Mouse (Mus musculus): ENCODE measurements around the gene Hbq1b. TPM values are rescaled to one million over a fixed set of nuclear protein-coding genes. Genes with fewer than 3 reads are reported as not detected.
A peak's percentile ranks its signal among the peaks of the same experiment; 100 is the strongest.

Hbq1b gene
- polyA plus RNA-seq, 1 experiment from 2014 or later = 1.1 TPM

- 74% methylated on average over 3 of the region's 3 CpGs for WGBS
- peak; percentile 31; the same call in 1 of the 2 replicates for ATAC-seq (ENCODE audit: low FRiP score, low TSS enrichment)
- no peak overlapping the region for H3K4me3 ChIP-seq (ENCODE audit: low read length)
- no peak overlapping the region for H3K4me2 ChIP-seq (replicated peaks; ENCODE audit: low read depth, low read length)
- H3K4me1 ChIP-seq (ENCODE audit: insufficient read depth, low read length) = peaks cover 11% of the 10 kb centered on the region
- no peaks in the 10 kb centered on the region for H3K9me3 ChIP-seq (ENCODE audit: low read length)
- no peak overlapping the region for H3K27ac ChIP-seq (ENCODE audit: low read length)
- no peaks in the 10 kb centered on the region for H3K36me3 ChIP-seq (ENCODE audit: insufficient read depth, low read length)
- H3K27me3 ChIP-seq (ENCODE audit: insufficient read depth, low read length) = no peaks in the 10 kb centered on the region
- no peak overlapping the region for H3K9ac ChIP-seq (replicated peaks; ENCODE audit: low read length)
Observed at GRCm38 (mm10) chr11:32309928-32310327, 23.2 kb downstream of the Hbq1b start.

GRCm38 (mm10) chr11:32316009-32316408 is 29.2 kb downstream of the Hbq1b start:
- Histone ChIP-seq H3K27ac (ENCODE audit: low read length) (no peak overlapping the region), H3K9ac (replicated peaks; ENCODE audit: low read length) (no peak overlapping the region), H3K36me3 (ENCODE audit: insufficient read depth, low read length) (no peaks in the 10 kb centered on the region), H3K4me2 (replicated peaks; ENCODE audit: low read depth, low read length) (no peak overlapping the region), H3K4me1 (ENCODE audit: insufficient read depth, low read length) (no peaks in the 10 kb centered on the region), H3K9me3 (ENCODE audit: low read length) (no peaks in the 10 kb centered on the region), H3K4me3 (ENCODE audit: low read length) (no peak overlapping the region), H3K27me3 (ENCODE audit: insufficient read depth, low read length) (no peaks in the 10 kb centered on the region)
- 85% methylated on average over 3 of the region's 3 CpGs for WGBS
- no peak for ATAC-seq (ENCODE audit: low FRiP score, low TSS enrichment)

GRCm38 (mm10) chr11:32320507-32321195 is 33.9 kb downstream of the Hbq1b start:
- Histone ChIP-seq H3K36me3 (ENCODE audit: insufficient read depth, low read length) (no peaks in the 10 kb centered on the region), H3K9me3 (ENCODE audit: low read length) (no peaks in the 10 kb centered on the region), H3K9ac (replicated peaks; ENCODE audit: low read length) (no peak overlapping the region), H3K27ac (ENCODE audit: low read length) (no peak overlapping the region), H3K27me3 (ENCODE audit: insufficient read depth, low read length) (no peaks in the 10 kb centered on the region), H3K4me1 (ENCODE audit: insufficient read depth, low read length) (no peaks in the 10 kb centered on the region; the same call in 1 of the 2 replicates), H3K4me3 (ENCODE audit: low read length) (no peak overlapping the region), H3K4me2 (replicated peaks; ENCODE audit: low read depth, low read length) (no peak overlapping the region)
- 69% methylated on average over 11 of the region's 11 CpGs for WGBS
- no peak for ATAC-seq (ENCODE audit: low FRiP score, low TSS enrichment)

- no peaks in the 10 kb centered on the region for H3K27me3 ChIP-seq (ENCODE audit: insufficient read depth, low read length)
- H3K9ac ChIP-seq (replicated peaks; ENCODE audit: low read length) = no peak overlapping the region
- ATAC-seq (ENCODE audit: low FRiP score, low TSS enrichment) = no peak
- no peaks in the 10 kb centered on the region for H3K36me3 ChIP-seq (ENCODE audit: insufficient read depth, low read length)
- no peak overlapping the region for H3K4me2 ChIP-seq (replicated peaks; ENCODE audit: low read depth, low read length)
- no peaks in the 10 kb centered on the region for H3K9me3 ChIP-seq (ENCODE audit: low read length)
- H3K4me3 ChIP-seq (ENCODE audit: low read length) = no peak overlapping the region
- no peak overlapping the region for H3K27ac ChIP-seq (ENCODE audit: low read length)
- H3K4me1 ChIP-seq (ENCODE audit: insufficient read depth, low read length) = no peaks in the 10 kb centered on the region; the same call in 1 of the 2 replicates
- WGBS = 43% methylated on average over 8 of the region's 8 CpGs
Observed at GRCm38 (mm10) chr11:32321196-32321565, 34.4 kb downstream of the Hbq1b start.

- peak overlapping the region; percentile 27 for H3K4me3 ChIP-seq (ENCODE audit: low read length)
- H3K4me2 ChIP-seq (replicated peaks; ENCODE audit: low read depth, low read length) = peak overlapping the region; percentile 52
- WGBS = 6% methylated on average over 15 of the region's 15 CpGs
- no peaks in the 10 kb centered on the region for H3K36me3 ChIP-seq (ENCODE audit: insufficient read depth, low read length)
- no peaks in the 10 kb centered on the region; the same call in 1 of the 2 replicates for H3K4me1 ChIP-seq (ENCODE audit: insufficient read depth, low read length)
- no peaks in the 10 kb centered on the region for H3K9me3 ChIP-seq (ENCODE audit: low read length)
- ATAC-seq (ENCODE audit: low FRiP score, low TSS enrichment) = peak; percentile 93
- H3K27me3 ChIP-seq (ENCODE audit: insufficient read depth, low read length) = no peaks in the 10 kb centered on the region
- peak overlapping the region; percentile 40 for H3K9ac ChIP-seq (replicated peaks; ENCODE audit: low read length)
- H3K27ac ChIP-seq (ENCODE audit: low read length) = no peak overlapping the region
Observed at GRCm38 (mm10) chr11:32324609-32325008, 37.8 kb downstream of the Hbq1b start.

GRCm38 (mm10) chr11:32331075-32331474 is 44.3 kb downstream of the Hbq1b start:
- H3K4me1 ChIP-seq (ENCODE audit: insufficient read depth, low read length) = peaks cover 12% of the 10 kb centered on the region
- H3K27ac ChIP-seq (ENCODE audit: low read length) = peak overlapping the region; percentile 41
- H3K36me3 ChIP-seq (ENCODE audit: insufficient read depth, low read length) = no peaks in the 10 kb centered on the region
- no peak overlapping the region for H3K9ac ChIP-seq (replicated peaks; ENCODE audit: low read length)
- 23% methylated on average over 6 of the region's 6 CpGs for WGBS
- H3K4me3 ChIP-seq (ENCODE audit: low read length) = no peak overlapping the region
- no peaks in the 10 kb centered on the region for H3K27me3 ChIP-seq (ENCODE audit: insufficient read depth, low read length)
- peaks cover 3% of the 10 kb centered on the region; the same call in 1 of the 2 replicates for H3K9me3 ChIP-seq (ENCODE audit: low read length)
- peak; percentile 49; the same call in 1 of the 2 replicates for ATAC-seq (ENCODE audit: low FRiP score, low TSS enrichment)
- H3K4me2 ChIP-seq (replicated peaks; ENCODE audit: low read depth, low read length) = no peak overlapping the region; the same call in 1 of the 2 replicates

GRCm38 (mm10) chr11:32331861-32332260 is 45.1 kb downstream of the Hbq1b start:
- 67% methylated on average over 5 of the region's 5 CpGs for WGBS
- H3K9me3 ChIP-seq (ENCODE audit: low read length) = peaks cover 7% of the 10 kb centered on the region; the same call in 1 of the 2 replicates
- no peak overlapping the region for H3K27ac ChIP-seq (ENCODE audit: low read length)
- no peak overlapping the region for H3K4me3 ChIP-seq (ENCODE audit: low read length)
- H3K9ac ChIP-seq (replicated peaks; ENCODE audit: low read length) = no peak overlapping the region
- ATAC-seq (ENCODE audit: low FRiP score, low TSS enrichment) = no peak
- H3K36me3 ChIP-seq (ENCODE audit: insufficient read depth, low read length) = no peaks in the 10 kb centered on the region
- H3K4me2 ChIP-seq (replicated peaks; ENCODE audit: low read depth, low read length) = no peak overlapping the region
- H3K27me3 ChIP-seq (ENCODE audit: insufficient read depth, low read length) = no peaks in the 10 kb centered on the region
- H3K4me1 ChIP-seq (ENCODE audit: insufficient read depth, low read length) = peaks cover 12% of the 10 kb centered on the region

- H3K4me2 ChIP-seq (replicated peaks; ENCODE audit: low read depth, low read length) = no peak overlapping the region
- H3K4me1 ChIP-seq (ENCODE audit: insufficient read depth, low read length) = peaks cover 12% of the 10 kb centered on the region
- peaks cover 9% of the 10 kb centered on the region; the same call in 1 of the 2 replicates for H3K9me3 ChIP-seq (ENCODE audit: low read length)
- H3K27ac ChIP-seq (ENCODE audit: low read length) = no peak overlapping the region
- no peaks in the 10 kb centered on the region for H3K36me3 ChIP-seq (ENCODE audit: insufficient read depth, low read length)
- no peak for ATAC-seq (ENCODE audit: low FRiP score, low TSS enrichment)
- no peak overlapping the region for H3K4me3 ChIP-seq (ENCODE audit: low read length)
- no peaks in the 10 kb centered on the region for H3K27me3 ChIP-seq (ENCODE audit: insufficient read depth, low read length)
- no peak overlapping the region for H3K9ac ChIP-seq (replicated peaks; ENCODE audit: low read length)
- WGBS = 74% methylated on average over 2 of the region's 2 CpGs
Observed at GRCm38 (mm10) chr11:32333235-32333634, 46.5 kb downstream of the Hbq1b start.

GRCm38 (mm10) chr11:32336435-32336907 is 49.7 kb downstream of the Hbq1b start:
- Histone ChIP-seq H3K4me2 (replicated peaks; ENCODE audit: low read depth, low read length) (no peak overlapping the region), H3K27me3 (ENCODE audit: insufficient read depth, low read length) (no peaks in the 10 kb centered on the region), H3K9ac (replicated peaks; ENCODE audit: low read length) (no peak overlapping the region), H3K9me3 (ENCODE audit: low read length) (peaks cover 9% of the 10 kb centered on the region; the same call in 1 of the 2 replicates), H3K4me1 (ENCODE audit: insufficient read depth, low read length) (peaks cover 10% of the 10 kb centered on the region), H3K36me3 (ENCODE audit: insufficient read depth, low read length) (no peaks in the 10 kb centered on the region), H3K27ac (ENCODE audit: low read length) (no peak overlapping the region), H3K4me3 (ENCODE audit: low read length) (no peak overlapping the region)
- 93% methylated on average over 6 of the region's 6 CpGs for WGBS
- no peak for ATAC-seq (ENCODE audit: low FRiP score, low TSS enrichment)

All from kidney, embryonic 16.5 days (tissue).